Mouse (Mus musculus) heart, postnatal 0 days (tissue): ENCODE measurements around the gene Hexdc.

ENCODE experiments used
- CTCF ChIP-seq: IDR thresholded peaks from 2 replicates; pipeline ENCODE4 v1.5.1; 2016; ENCODE audit warnings: antibody characterized with exemption, control low read depth, low read depth
- EP300 ChIP-seq: IDR thresholded peaks from 2 replicates; pipeline ENCODE4 v1.6.1; 2016; ENCODE audit warnings: antibody characterized with exemption, low read depth

GRCm38 (mm10) chr11:121199851-121200250, 4.4 kb upstream of the Hexdc start:
- TF ChIP-seq CTCF, result no peak
- TF ChIP-seq EP300, result no peak
